ENCODE assay signal across 9 mouse cellular contexts in the genomic region with DNA sequence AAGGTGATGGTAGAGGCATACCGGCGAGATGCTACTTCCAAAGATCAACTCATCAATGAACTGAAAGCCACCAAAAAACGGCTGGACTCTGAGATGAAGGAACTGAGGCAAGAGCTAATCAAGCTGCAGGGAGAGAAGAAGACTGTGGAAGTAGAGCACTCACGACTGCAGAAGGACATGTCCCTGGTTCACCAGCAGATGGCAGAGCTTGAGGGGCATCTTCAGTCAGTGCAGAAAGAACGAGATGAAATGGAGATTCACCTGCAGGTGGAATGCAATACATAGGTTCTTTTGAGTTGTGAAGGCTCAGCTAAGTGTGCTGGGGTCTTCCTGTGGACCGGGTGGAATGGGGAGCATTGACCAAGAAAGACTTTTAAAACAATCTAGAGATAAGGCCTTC. TPM values are rescaled to one million over a fixed set of nuclear protein-coding genes. Genes with fewer than 3 reads are reported as not detected.
DNase-seq lines count a peak whose midpoint lies in the region; ATAC-seq and TF ChIP-seq lines count a peak whose summit lies in the region.
"Had no signal": no experiment of that assay in that cellular context is flagged by ENCODE, and none has a peak within 500 bp of the region (broad histone marks: within the 10 kb centered on the region; RNA-seq: fewer than 3 reads in every experiment).

No protein-coding gene starts in this region.

- no peak overlapping the region for H3K9ac ChIP-seq in heart, adult 2 months (ENCODE audit: low read depth, low read length)

- TF ChIP-seq EP300 in heart, adult 2 months (IDR thresholded peaks at IDR 0.05; ENCODE audit: insufficient read depth, low read depth, low read length), result no peak

- 0 out of 2 replicates have a peak, but pooled peaks have one; percentile 54 for ATAC-seq in erythroid progenitor cell, adult 5-6 weeks (replicated peaks; ENCODE audit: low FRiP score, poor library complexity, severe bottlenecking)

- no peak for DNase-seq in heart, adult 2 months
- DNase-seq in heart, postnatal 25 days (ENCODE audit: low spot score), result no peak
- DNase-seq in thymus, postnatal 0 days (ENCODE audit: low spot score), result peak; percentile 17
- DNase-seq in thymus, adult 18-20 months, result no peak
- DNase-seq in urinary bladder, postnatal 14 days (ENCODE audit: low spot score), result no peak
- DNase-seq in kidney, adult 18-20 months, result no peak
- no peak for DNase-seq in layer of hippocampus, adult 8-10 months (ENCODE audit: low spot score in 2 of 2)
- DNase-seq: heart, postnatal 14 days had no signal

- H3K4me1 ChIP-seq in heart, adult 2 months (ENCODE audit: control insufficient read depth, insufficient read depth, low read length), result no peaks in the 10 kb centered on the region

- H3K4me3 ChIP-seq in heart, adult 2 months, result no peak overlapping the region

- no peaks in the 10 kb centered on the region for H3K27me3 ChIP-seq in heart, adult 2 months (ENCODE audit: control insufficient read depth, insufficient read depth, low read length)

- peak; percentile 51 for TF ChIP-seq CTCF in heart, adult 2 months (IDR thresholded peaks at IDR 0.05)

- intact Hi-C loops in heart, adult 2 months (cut with DNase I), result no loop called here
- intact Hi-C loops in heart, postnatal 25 days (cut with DNase I), result no loop called here

- WGBS in heart, adult 2 months, result 74% methylated on average over 6 of the region's 6 CpGs

- H3K27ac ChIP-seq in heart, adult 2 months, result no peak overlapping the region

- no peaks in the 10 kb centered on the region for H3K79me2 ChIP-seq in heart, adult 2 months (replicated peaks; ENCODE audit: control insufficient read depth, insufficient read depth, low read length)

- no peak for TF ChIP-seq POLR2A in heart, adult 2 months (IDR thresholded peaks at IDR 0.05; ENCODE audit: insufficient read depth, low read depth, low read length)

- no peaks in the 10 kb centered on the region; the same call in 1 of the 2 replicates for H3K36me3 ChIP-seq in heart, adult 2 months (ENCODE audit: control insufficient read depth, insufficient read depth, low read length)

RNA-seq across cellular contexts. Expression of gene Ankle2, which starts 26.0 kb away (rescaled TPM):
- total RNA-seq in heart, adult 2 months (2021), result 10 to 100 TPM; 27.5 to 32.7 TPM
- 6.7 and 10.0 TPM in 2 replicates for polyA plus RNA-seq in heart, adult 2 months (2012; rRNA removed)
- total RNA-seq in heart, postnatal 25 days (2021), result 10 to 100 TPM; 25.8 to 29.3 TPM
- 22.9 and 26.4 TPM in 2 replicates for polyA plus RNA-seq in thymus, postnatal 0 days (2015; fragmentation: Nextera tagmentation; extraction: Ambion mirVana)
- total RNA-seq in erythroid progenitor cell, adult 5-6 weeks (2015; ENCODE audit: low replicate concordance), result 26.3 and 31.4 TPM in 2 replicates
- total RNA-seq in erythroid progenitor cell, adult 5-6 weeks (2017; ENCODE audit: low replicate concordance), result 35.5 and 45.2 TPM in 2 replicates
- 10 to 100 TPM; 37.4 to 49.0 (median 41.3) TPM for total RNA-seq in layer of hippocampus, adult 8-10 months (2022)

RNA-seq across cellular contexts. Expression of gene Golga3, which starts 28.3 kb away (rescaled TPM):
- 10 to 100 TPM; 47.2 to 53.6 TPM for total RNA-seq in heart, adult 2 months (2021)
- 9.8 and 18.8 TPM in 2 replicates for polyA plus RNA-seq in heart, adult 2 months (2012; rRNA removed)
- total RNA-seq in heart, postnatal 25 days (2021), result 10 to 100 TPM; 46.2 to 47.0 TPM
- 12.1 and 12.3 TPM in 2 replicates for polyA plus RNA-seq in thymus, postnatal 0 days (2015; fragmentation: Nextera tagmentation; extraction: Ambion mirVana)
- 3.4 and 6.8 TPM in 2 replicates for total RNA-seq in erythroid progenitor cell, adult 5-6 weeks (2015; ENCODE audit: low replicate concordance)
- total RNA-seq in erythroid progenitor cell, adult 5-6 weeks (2017; ENCODE audit: low replicate concordance), result 13.3 and 16.2 TPM in 2 replicates
- total RNA-seq in layer of hippocampus, adult 8-10 months (2022), result 10 to 100 TPM; 49.5 to 52.7 (median 50.6) TPM
